Mouse (Mus musculus) gastrocnemius, postnatal 10 days (tissue): Measurements from ENCODE around the gene Usp54. TPM values are rescaled to one million over a fixed set of nuclear protein-coding genes. Genes with fewer than 3 reads are reported as not detected.
A peak's percentile ranks its signal among the peaks of the same experiment; 100 is the strongest.

Experiments used
- DNase-seq: peaks from one replicate; pipeline ENCODE4 v3.0.0; 2021; ENCODE audit warnings: mixed read lengths
- long read RNA-seq, 2 experiments: library from polyadenylated mRNA; stranded (forward); transcript quantifications; one replicate each; pipeline ENCODE4 v2.0.0; 2021
- total RNA-seq, 2 experiments: library from RNA; stranded (reverse); gene quantifications; 2 replicates each; pipeline ENCODE4 v1.2.3; 2021

The Usp54 gene
- total RNA-seq: 1 to 10 TPM; 8.3 to 8.5 TPM
- long read RNA-seq, experiment 1, full-length matches to known transcripts: 2 of 3 reads
- long read RNA-seq, experiment 1, partial matches to known transcripts: 0 of 3 reads
- long read RNA-seq, experiment 1, other reads (novel, unspliced or antisense): 1 of 3 reads
- long read RNA-seq, experiment 2, partial matches to known transcripts: 1 of 3 reads
- long read RNA-seq, experiment 2, other reads (novel, unspliced or antisense): 2 of 3 reads

DNA sequence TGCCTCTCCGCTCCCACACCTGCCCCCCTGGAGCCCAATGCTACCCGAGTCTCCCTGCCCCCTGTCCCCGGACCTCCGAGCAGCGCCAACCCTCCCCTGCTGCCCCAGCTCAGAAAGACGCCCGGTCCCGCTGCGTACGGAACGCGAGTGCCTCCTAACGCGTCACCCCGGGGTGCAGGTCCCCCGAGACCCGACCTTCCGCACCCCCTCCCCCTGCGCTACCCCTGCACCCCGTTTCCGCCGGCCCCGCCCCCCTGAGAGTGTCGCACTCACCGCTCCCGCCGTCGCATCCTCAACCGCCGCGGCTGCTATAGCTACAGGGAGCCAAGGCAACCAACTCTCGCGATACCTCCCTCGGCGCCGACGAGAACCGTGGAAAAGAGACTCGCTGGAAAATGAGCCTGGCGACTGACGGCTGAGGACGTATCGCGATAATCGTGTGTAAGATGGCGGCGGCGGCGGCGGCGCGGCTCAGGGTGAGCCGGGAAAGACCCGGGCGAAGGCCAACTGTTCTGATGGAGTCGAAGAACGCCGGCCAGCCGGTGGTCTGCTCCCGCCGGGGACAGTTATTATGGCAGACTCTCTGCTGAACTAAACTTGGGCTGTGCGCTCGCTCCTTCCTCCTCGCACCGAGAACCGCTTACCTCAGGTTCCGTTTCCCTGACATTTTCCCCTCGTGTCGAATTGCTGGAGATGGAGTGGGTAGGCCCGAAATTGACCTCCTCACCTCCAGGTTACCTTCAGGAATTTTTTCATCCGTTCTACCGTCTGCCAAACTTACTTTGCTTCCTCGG lies at the start of gene Usp54:
Gene Usp54, minus strand, starts transcription at position 420 of the 794 bp plus-strand sequence.
- DNase-seq: peak; percentile 96

- DNase-seq: no peak
These were observed 48.1 kb upstream of the Usp54 start for GRCm38 (mm10) chr14:20689009-20689408.

DNA sequence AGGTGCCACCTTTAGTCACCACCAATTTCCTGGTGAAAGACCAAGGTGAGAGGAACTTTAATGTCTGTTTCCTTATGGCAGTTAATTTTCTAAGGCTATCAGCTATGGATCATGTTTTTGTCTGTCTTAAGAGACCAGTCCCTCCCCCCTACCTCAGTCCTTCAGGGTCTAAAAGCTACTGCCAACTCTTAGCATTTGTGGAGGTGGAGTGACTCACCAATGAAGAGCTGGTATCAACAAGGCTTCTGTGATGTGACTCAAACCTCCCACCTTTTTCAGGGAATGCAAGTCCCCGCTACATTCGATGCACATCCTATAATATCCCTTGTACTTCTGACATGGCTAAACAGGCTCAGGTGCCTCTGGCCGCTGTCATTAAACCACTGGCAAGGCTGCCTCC lies 45.7 kb upstream of the Usp54 start:
- DNase-seq: no peak

- DNase-seq: no peak
These were observed 41.6 kb upstream of the Usp54 start for GRCm38 (mm10) chr14:20682498-20682897.

GRCm38 (mm10) chr14:20681742-20682141 lies 40.9 kb upstream of the Usp54 start:
- DNase-seq: no peak

- no peak for DNase-seq
These were observed 37.0 kb upstream of the Usp54 start for GRCm38 (mm10) chr14:20677906-20678305.

GRCm38 (mm10) chr14:20674064-20674833 lies 33.4 kb upstream of the Usp54 start, which contains the start of gene Sec24c:
Gene Sec24c, plus strand, starts transcription at chr14:20674308.
- peak; percentile 100 for DNase-seq

DNA sequence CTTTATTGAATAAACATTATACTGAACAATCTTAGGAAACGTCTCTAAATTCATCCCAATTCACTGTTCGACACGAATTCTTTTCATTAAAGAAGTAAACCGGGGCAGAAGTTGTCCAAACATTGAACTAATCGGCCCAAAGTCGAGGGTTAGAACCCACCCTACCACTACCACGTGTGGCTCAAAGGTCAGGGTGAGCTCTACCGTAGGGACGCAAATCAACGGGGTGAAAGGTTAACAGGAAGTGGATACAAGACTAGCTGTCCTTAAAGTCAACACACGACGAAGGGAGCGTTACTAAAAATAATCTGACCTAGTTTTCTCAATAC lies 32.8 kb upstream of the Usp54 start:
- no peak for DNase-seq

- peak; percentile 44 for DNase-seq
These were observed 32.1 kb upstream of the Usp54 start for GRCm38 (mm10) chr14:20672990-20673389.

- DNase-seq: peak; percentile 59
These were observed 27.4 kb upstream of the Usp54 start, which contains the start of gene Synpo2l for GRCm38 (mm10) chr14:20668154-20668810. Gene Synpo2l, minus strand, starts transcription at chr14:20668354.

- DNase-seq: no peak
These were observed 26.6 kb upstream of the Usp54 start for GRCm38 (mm10) chr14:20667469-20667868.

DNA sequence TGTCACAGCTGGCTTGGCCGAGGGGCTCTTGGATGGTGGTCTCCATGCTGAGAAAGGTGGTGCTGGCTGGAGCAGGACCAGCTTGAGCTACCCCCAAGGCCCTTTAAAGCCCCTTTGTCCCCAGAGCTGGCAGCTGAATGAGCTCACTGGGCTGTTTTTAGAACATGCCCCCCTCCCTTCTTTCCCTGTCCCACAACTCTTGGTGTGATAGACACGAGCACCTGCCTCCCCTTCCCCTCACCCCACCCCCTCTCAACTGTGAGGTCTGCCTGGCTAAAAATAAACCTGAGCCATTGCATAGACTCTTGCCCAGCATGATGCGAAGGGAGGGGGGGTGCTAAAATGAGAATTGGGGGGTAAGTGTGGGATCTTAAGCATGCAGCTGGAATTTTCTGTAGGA lies 23.6 kb upstream of the Usp54 start:
- peak; percentile 31 for DNase-seq

- DNase-seq: no peak
These were observed 22.7 kb upstream of the Usp54 start for GRCm38 (mm10) chr14:20663601-20664000.

DNA sequence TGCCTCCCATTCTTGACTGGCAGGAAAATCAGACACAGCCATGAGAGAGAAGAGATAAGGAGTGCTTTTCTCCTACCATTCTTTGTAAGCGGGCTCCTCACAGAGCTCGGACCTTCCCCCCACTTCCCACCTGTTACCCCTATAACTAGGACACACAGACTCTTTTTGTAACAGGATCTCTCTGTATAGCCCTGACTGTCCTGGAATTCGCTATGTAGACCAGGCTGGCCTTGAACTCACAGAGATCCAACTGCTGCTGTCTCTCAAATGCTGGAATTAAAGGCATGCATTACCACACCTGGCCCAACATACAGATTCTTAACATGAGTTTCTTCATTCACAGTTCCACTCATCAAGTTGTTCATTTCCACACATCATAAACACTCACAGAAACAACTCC lies 21.9 kb upstream of the Usp54 start:
- DNase-seq: no peak

DNA sequence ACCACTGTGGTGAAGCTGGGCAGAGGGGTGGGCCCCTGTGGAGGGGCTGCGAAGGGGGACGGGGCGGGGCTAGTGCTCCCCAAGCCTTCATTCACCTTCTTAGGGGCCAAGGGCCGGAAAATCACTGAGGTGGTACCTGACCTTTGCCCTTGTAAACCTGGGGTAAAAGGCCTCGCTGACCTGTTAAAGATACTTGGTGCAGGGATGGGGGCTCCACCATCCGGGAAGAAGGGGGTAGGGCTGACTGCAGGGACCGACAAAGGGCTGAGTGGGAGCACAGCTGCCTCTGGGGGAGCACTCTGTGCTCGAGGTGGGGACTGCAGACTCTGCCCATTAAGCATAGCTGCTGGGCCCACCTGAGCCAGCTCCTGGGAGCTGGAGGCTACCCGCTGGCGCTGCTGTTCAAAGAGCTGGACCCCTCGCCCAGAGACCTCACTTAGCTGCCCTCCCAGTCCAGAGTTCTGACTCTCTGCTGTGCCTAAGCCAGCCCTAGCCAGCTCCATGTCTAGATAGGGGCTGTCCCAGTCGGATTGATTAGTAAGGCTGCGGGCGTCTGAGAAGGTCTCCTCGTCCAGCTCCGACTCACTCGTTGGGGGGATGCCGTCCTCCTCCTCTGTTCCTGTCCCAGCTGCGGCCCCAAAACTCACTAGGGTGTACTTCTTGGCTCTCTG lies 20.9 kb upstream of the Usp54 start:
- DNase-seq: peak; percentile 36

DNA sequence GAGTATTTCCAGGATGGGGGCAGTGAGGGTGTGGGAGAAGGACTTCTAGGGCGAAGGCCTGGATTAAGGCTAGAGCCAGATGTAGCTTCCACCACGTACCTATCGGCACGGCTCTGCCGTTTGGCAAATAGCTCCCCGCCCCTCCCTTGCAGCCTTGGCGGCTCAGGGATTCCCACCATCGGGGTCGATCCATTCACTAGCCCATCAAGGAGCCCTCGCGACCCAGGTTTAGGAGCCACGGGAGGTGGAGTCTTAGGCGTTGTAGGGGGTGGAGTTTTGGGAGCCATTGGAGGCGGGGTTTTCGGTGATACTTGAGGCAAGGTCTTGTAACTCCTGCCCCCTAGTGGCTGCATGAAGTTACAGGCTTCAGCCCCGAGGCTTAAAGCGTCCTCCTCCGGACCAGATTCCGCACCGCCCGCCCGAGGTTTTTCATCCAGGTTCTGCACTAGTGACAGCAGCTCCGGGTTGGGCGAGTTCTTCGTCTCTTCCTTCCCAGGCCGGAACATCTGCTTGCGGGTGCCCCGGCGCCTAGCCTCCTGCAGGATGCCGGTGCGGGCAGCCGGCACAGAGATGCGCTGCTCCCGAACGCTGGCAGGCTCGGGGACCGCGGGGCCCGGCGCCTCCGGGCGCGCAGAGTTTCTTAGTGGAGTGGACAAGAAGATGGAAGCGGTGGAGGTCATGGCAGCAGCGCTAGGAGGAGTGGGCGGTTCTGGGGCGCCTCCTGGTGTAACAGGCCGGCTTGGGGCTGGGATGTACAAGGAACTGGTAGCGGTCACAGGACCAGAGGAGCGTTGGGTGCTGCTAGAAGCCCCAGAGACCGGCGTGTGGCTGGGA lies 20.2 kb upstream of the Usp54 start:
- peak; percentile 90 for DNase-seq

- DNase-seq: no peak
These were observed 18.8 kb upstream of the Usp54 start for GRCm38 (mm10) chr14:20659687-20660086.

- no peak for DNase-seq
These were observed 18.0 kb upstream of the Usp54 start for GRCm38 (mm10) chr14:20658902-20659301.

DNA sequence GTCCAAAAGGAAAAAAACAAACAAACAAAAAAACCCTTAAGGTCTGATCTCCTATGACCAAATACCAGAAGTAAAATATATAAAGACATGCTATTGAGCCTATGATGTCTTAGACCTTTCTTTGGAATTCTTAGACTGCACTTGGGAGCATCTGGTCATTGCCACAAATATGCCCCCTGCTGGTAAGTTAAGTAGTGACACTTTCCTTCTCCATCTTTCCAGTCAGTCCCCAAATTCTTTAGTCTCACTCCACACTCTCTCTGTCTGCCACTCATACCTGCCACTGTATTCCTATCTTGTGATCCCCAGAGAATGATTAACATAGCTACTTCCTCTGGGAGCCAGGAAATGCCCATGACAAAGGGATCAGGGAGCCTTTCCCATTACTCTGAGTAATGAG lies 17.5 kb upstream of the Usp54 start:
- DNase-seq: no peak

- peak; percentile 34 for DNase-seq
These were observed 15.5 kb upstream of the Usp54 start, which contains the start of gene Myoz1 for GRCm38 (mm10) chr14:20656361-20656760. Gene Myoz1, minus strand, starts transcription at chr14:20656540.

- peak; percentile 50 for DNase-seq
These were observed 14.9 kb upstream of the Usp54 start for GRCm38 (mm10) chr14:20655731-20656130.
